In the genomic region with DNA sequence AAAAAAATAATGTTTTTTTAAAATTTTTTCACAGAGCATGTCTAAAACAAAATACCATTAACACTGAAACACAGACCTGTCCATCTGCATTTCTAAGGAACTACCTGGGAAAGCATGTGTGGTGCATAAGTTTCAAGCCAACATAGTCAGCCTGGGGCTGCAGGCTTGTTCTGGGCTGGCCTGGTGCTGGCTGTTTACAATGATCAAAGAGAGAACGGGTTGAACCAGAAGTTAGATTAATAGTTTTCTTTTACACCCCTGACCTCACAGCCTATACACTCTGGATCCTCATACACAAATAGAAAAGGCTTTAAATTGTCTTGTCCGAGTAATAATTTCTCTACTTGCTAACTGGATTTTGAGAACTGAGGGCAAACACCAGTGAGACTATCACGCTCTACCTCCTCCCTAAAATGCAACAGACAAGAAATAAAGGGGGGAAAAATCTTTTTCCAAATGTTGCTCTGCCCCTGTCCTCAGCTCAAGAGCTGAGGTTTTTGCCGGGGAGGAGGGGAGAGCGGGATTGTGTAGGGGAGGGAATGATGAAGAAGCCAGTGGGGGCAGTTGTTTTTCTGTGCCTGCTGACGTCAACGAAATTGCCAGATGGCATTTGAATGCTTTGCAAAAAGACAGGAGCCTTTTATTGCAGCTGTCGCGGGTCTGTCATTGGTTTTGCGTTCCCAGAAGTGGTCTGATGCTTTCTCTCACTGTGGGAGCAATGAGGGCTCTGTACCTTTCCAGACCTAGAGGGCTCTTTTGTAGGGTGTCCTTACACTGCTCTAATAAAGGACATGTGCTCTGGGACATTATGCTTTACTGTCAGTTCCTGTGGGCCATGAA, we compare ENCODE assay signal across 9 mouse cellular contexts.
A peak's percentile ranks its signal among the peaks of the same experiment; 100 is the strongest.
DNase-seq lines count a peak whose midpoint lies in the region; ATAC-seq lines count a peak whose summit lies in the region.
"Had no signal": no experiment of that assay in that cellular context is flagged by ENCODE, and none has a peak within 500 bp of the region (broad histone marks: within the 10 kb centered on the region; RNA-seq: fewer than 3 reads in every experiment).

No protein-coding gene starts in this region.

- no peaks in the 10 kb centered on the region for H3K27me3 ChIP-seq in kidney, embryonic 16.5 days (ENCODE audit: insufficient read depth, low read length)
- no peaks in the 10 kb centered on the region for H3K27me3 ChIP-seq in embryonic facial prominence, embryonic 15.5 days
- no peaks in the 10 kb centered on the region for H3K27me3 ChIP-seq in midbrain, embryonic 12.5 days
- H3K27me3 ChIP-seq: liver, embryonic 13.5 days had no signal

- H3K36me3 ChIP-seq in kidney, embryonic 16.5 days (ENCODE audit: insufficient read depth, low read length): 0 out of 2 replicates have a peak, but pooled peaks cover 4% of the 10 kb centered on the region
- H3K36me3 ChIP-seq in embryonic facial prominence, embryonic 15.5 days: no peaks in the 10 kb centered on the region
- H3K36me3 ChIP-seq in midbrain, embryonic 12.5 days: no peaks in the 10 kb centered on the region
- H3K36me3 ChIP-seq: liver, embryonic 13.5 days had no signal

- H3K27ac ChIP-seq in kidney, embryonic 16.5 days (ENCODE audit: low read length): peak overlapping the region; percentile 75
- peak overlapping the region; percentile 18; the same call in 1 of the 2 replicates for H3K27ac ChIP-seq in embryonic facial prominence, embryonic 15.5 days (replicated peaks)
- peak overlapping the region; percentile 35; the same call in 1 of the 2 replicates for H3K27ac ChIP-seq in midbrain, embryonic 12.5 days (replicated peaks)
- H3K27ac ChIP-seq: liver, embryonic 13.5 days had no signal

- no peak for DNase-seq in kidney, adult 11 months
- DNase-seq in kidney, postnatal 14 days: peak; percentile 11
- DNase-seq in telencephalon, adult 2 months (ENCODE audit: low read depth, low spot score): peak; percentile 76
- DNase-seq in spleen, postnatal 14 days (ENCODE audit: low spot score in 2 of 2): no peak
- no peak for DNase-seq in heart, postnatal 4 days
- DNase-seq: liver, embryonic 13.5 days had no signal

- no peaks in the 10 kb centered on the region for H3K9me3 ChIP-seq in kidney, embryonic 16.5 days (ENCODE audit: low read length)
- H3K9me3 ChIP-seq in embryonic facial prominence, embryonic 15.5 days (replicated peaks): no peaks in the 10 kb centered on the region
- no peaks in the 10 kb centered on the region for H3K9me3 ChIP-seq in midbrain, embryonic 12.5 days

- H3K9ac ChIP-seq in kidney, embryonic 16.5 days (replicated peaks; ENCODE audit: low read length): no peak overlapping the region
- no peak overlapping the region for H3K9ac ChIP-seq in embryonic facial prominence, embryonic 15.5 days
- H3K9ac ChIP-seq in midbrain, embryonic 12.5 days (replicated peaks): no peak overlapping the region
- H3K9ac ChIP-seq: liver, embryonic 13.5 days had no signal

- peak overlapping the region; percentile 19 for H3K4me2 ChIP-seq in kidney, embryonic 16.5 days (replicated peaks; ENCODE audit: low read depth, low read length)
- no peak overlapping the region for H3K4me2 ChIP-seq in embryonic facial prominence, embryonic 15.5 days (replicated peaks)
- no peak overlapping the region for H3K4me2 ChIP-seq in midbrain, embryonic 12.5 days (replicated peaks)
- H3K4me2 ChIP-seq: liver, embryonic 13.5 days had no signal

- WGBS in kidney, embryonic 16.5 days: 17% methylated on average over 10 of the region's 10 CpGs
- 25% methylated on average over 10 of the region's 10 CpGs for WGBS in embryonic facial prominence, embryonic 15.5 days
- WGBS in midbrain, embryonic 12.5 days: 53% methylated on average over 10 of the region's 10 CpGs

- peaks cover 17% of the 10 kb centered on the region for H3K4me1 ChIP-seq in kidney, embryonic 16.5 days (ENCODE audit: insufficient read depth, low read length)
- H3K4me1 ChIP-seq in embryonic facial prominence, embryonic 15.5 days: peaks cover 10% of the 10 kb centered on the region
- H3K4me1 ChIP-seq in midbrain, embryonic 12.5 days: peaks cover 10% of the 10 kb centered on the region; the same call in 1 of the 2 replicates
- H3K4me1 ChIP-seq: liver, embryonic 13.5 days had no signal

- peak; percentile 83 for ATAC-seq in kidney, embryonic 16.5 days (ENCODE audit: low FRiP score, low TSS enrichment)
- peak; percentile 72; the same call in 1 of the 2 replicates for ATAC-seq in embryonic facial prominence, embryonic 15.5 days (ENCODE audit: insufficient number of reproducible peaks, low FRiP score, low TSS enrichment, low read depth)
- peak; percentile 74 for ATAC-seq in midbrain, embryonic 12.5 days (ENCODE audit: low FRiP score, low read depth)

- no peak overlapping the region for H3K4me3 ChIP-seq in kidney, embryonic 16.5 days (ENCODE audit: low read length)
- no peak overlapping the region for H3K4me3 ChIP-seq in embryonic facial prominence, embryonic 15.5 days (replicated peaks)
- H3K4me3 ChIP-seq in midbrain, embryonic 12.5 days: no peak overlapping the region
- H3K4me3 ChIP-seq: liver, embryonic 13.5 days had no signal

Comparison
In these comparisons a context has a peak if more than half of its experiments do, and no peak if none do; other contexts are left out.
1. DNase-seq: peak in kidney, postnatal 14 days (single experiment) and telencephalon, adult 2 months (single experiment); none in kidney, adult 11 months (single experiment), spleen, postnatal 14 days (0 of 2) and heart, postnatal 4 days (single experiment).
2. H3K27ac ChIP-seq: peak in every context shown above with its lines; median percentile 75 in kidney, embryonic 16.5 days; 35 in midbrain, embryonic 12.5 days; 18 in embryonic facial prominence, embryonic 15.5 days.
3. Peak in every context shown above with its lines, with median percentiles within 50 percentile points of each other: ATAC-seq.